Mouse (Mus musculus): ENCODE results near the gene Prrg2.

DNA sequence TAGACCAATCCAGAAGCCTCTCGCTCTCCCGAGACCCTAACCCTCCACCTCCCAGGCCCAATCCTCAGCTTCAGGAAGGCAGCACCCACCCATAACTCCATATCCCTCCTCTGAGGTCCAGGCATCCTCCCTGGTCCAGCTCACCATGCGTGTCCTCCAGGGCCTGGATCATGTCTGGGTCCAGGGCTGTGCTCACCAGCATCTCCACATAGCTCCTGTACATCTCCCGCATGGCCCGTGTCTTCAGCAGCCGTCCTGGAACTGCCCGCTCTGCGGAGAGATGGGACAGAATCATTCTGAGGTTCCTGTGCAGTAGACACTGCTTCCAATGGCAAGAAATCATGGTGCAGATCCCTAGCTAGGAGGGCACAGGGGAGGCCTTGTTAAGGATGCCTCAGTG lies 31.6 kb downstream of the Prrg2 start:
- TF ChIP-seq CTCF (IDR thresholded peaks at IDR 0.05; ENCODE audit: control insufficient read depth, insufficient read depth, insufficient replicate concordance, low read depth, low read length) (no peak), POLR2A (IDR thresholded peaks at IDR 0.05; ENCODE audit: control insufficient read depth, low read depth, low read length) (no peak)

Measured in testis, adult 2 months (tissue).